Mouse (Mus musculus): ENCODE measurements around the gene Maco1. TPM values are rescaled to one million over a fixed set of nuclear protein-coding genes. Genes with fewer than 3 reads are reported as not detected.
"Not testable (repeated sequence)": the region's sequence is repeated elsewhere in the genome, so short reads cannot be mapped to it uniquely, and the experiment has no call there.

Gene Maco1
- polyA plus RNA-seq, 1 experiment = 14.6 TPM

DNA sequence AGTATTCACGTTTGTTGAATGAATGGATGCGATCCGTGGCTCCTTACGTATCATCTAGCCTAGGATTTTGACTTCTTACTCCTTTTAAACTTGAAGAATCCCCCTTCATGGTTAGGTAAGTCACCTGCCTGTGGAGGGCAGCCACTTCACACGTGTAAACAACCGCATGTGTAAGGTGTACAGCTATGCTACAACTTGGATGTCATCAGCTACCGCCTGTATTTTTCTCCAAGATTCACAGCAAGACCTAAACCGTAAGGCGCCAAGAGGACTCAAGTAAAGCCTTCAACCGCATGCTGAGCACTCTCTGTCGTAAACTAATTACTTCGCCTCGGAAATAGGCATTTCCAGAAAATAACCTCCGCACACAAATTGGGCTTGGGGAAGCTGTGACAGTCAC, 1.3 kb downstream of the Maco1 start:
- H3K36me3 ChIP-seq (ENCODE audit: control insufficient read depth, insufficient read depth) = no peaks in the 10 kb centered on the region
- H3K4me3 ChIP-seq (ENCODE audit: insufficient read depth, poor library complexity, severe bottlenecking) = no peak overlapping the region
- no peak for TF ChIP-seq FOSL1 (IDR thresholded peaks at IDR 0.05; ENCODE audit: insufficient read depth, low read length, poor library complexity, severe bottlenecking)
- TF ChIP-seq CEBPB (IDR thresholded peaks at IDR 0.05; ENCODE audit: low read depth) = no peak
- no peak for TF ChIP-seq MYOD1 (IDR thresholded peaks at IDR 0.05; ENCODE audit: control insufficient read depth, insufficient read length, low read depth)
- no peak for TF ChIP-seq MYOG (IDR thresholded peaks at IDR 0.05; ENCODE audit: control insufficient read depth, extremely low read depth, insufficient read length)
- no peak for TF ChIP-seq CTCF (IDR thresholded peaks at IDR 0.05; ENCODE audit: control insufficient read depth, insufficient read depth, insufficient read length)
- no peak for TF ChIP-seq USF1 (IDR thresholded peaks at IDR 0.05; ENCODE audit: low read depth)
- no peak for TF ChIP-seq MAX (IDR thresholded peaks at IDR 0.05)
- peak overlapping the region; percentile 7 for H3ac ChIP-seq (ENCODE audit: control insufficient read depth, insufficient read length, low read depth)
- no peaks in the 10 kb centered on the region for H3K27me3 ChIP-seq (ENCODE audit: control insufficient read depth, insufficient read depth, insufficient read length)
- H3K79me2 ChIP-seq (ENCODE audit: control insufficient read depth, insufficient read depth) = peaks cover 61% of the 10 kb centered on the region
- peaks cover 38% of the 10 kb centered on the region for H3K79me3 ChIP-seq (ENCODE audit: low read depth)

DNA sequence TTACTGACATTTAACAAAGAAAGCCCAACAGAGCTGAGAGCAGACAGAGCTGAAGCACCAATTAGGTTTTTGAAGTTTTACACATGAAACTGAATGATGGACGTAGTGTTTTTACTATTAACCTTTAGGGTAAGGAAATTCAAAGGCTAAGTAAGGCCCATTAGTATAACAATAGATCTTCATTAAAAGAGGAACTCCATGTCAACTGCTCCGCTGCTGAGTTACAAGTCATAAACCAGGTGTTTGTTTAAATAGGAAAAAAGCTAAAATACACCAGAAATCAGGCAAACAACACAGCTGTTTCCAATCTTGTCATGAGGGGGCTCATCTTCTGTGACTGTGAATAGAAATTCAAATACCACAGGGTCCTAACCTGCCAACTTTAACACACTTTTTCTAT, 1.9 kb downstream of the Maco1 start:
- no peak overlapping the region for H3K4me3 ChIP-seq (ENCODE audit: insufficient read depth, poor library complexity, severe bottlenecking)
- H3K79me3 ChIP-seq (ENCODE audit: low read depth) = peaks cover 38% of the 10 kb centered on the region
- H3K36me3 ChIP-seq (ENCODE audit: control insufficient read depth, insufficient read depth) = no peaks in the 10 kb centered on the region
- peaks cover 67% of the 10 kb centered on the region for H3K79me2 ChIP-seq (ENCODE audit: control insufficient read depth, insufficient read depth)
- H3K27me3 ChIP-seq (ENCODE audit: control insufficient read depth, insufficient read depth, insufficient read length) = no peaks in the 10 kb centered on the region
- no peak for TF ChIP-seq CTCF (IDR thresholded peaks at IDR 0.05; ENCODE audit: control insufficient read depth, insufficient read depth, insufficient read length)
- no peak for TF ChIP-seq USF1 (IDR thresholded peaks at IDR 0.05; ENCODE audit: low read depth)
- no peak for TF ChIP-seq MYOG (IDR thresholded peaks at IDR 0.05; ENCODE audit: control insufficient read depth, extremely low read depth, insufficient read length)
- TF ChIP-seq FOSL1 (IDR thresholded peaks at IDR 0.05; ENCODE audit: insufficient read depth, low read length, poor library complexity, severe bottlenecking) = no peak
- TF ChIP-seq CEBPB (IDR thresholded peaks at IDR 0.05; ENCODE audit: low read depth) = no peak
- no peak for TF ChIP-seq MAX (IDR thresholded peaks at IDR 0.05)
- TF ChIP-seq MYOD1 (IDR thresholded peaks at IDR 0.05; ENCODE audit: control insufficient read depth, insufficient read length, low read depth) = no peak
- H3ac ChIP-seq (ENCODE audit: control insufficient read depth, insufficient read length, low read depth) = no peak overlapping the region

DNA sequence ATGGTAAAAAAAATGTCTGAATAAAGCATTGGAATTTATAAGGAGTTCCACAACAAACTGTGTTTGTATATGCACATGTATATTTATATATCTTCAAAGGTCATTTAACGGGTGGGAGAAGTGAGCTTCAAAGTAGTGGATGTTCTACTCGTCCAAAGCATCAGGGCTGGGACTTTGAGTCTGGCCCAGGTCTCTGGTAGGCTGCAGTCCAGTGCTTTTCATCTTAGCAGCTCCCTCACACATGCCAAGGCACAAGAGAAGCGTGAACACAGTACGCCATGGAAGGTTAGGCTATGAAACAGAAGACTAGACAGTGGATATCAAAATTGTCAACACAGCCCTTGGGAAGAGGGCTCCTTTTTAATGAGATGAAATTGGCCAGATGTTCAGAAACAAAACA, 2.6 kb downstream of the Maco1 start:
- TF ChIP-seq MYOD1 (IDR thresholded peaks at IDR 0.05; ENCODE audit: control insufficient read depth, insufficient read length, low read depth) = no peak
- TF ChIP-seq FOSL1 (IDR thresholded peaks at IDR 0.05; ENCODE audit: insufficient read depth, low read length, poor library complexity, severe bottlenecking) = no peak
- TF ChIP-seq CTCF (IDR thresholded peaks at IDR 0.05; ENCODE audit: control insufficient read depth, insufficient read depth, insufficient read length) = no peak
- TF ChIP-seq CEBPB (IDR thresholded peaks at IDR 0.05; ENCODE audit: low read depth) = no peak
- no peak for TF ChIP-seq MAX (IDR thresholded peaks at IDR 0.05)
- no peak for TF ChIP-seq USF1 (IDR thresholded peaks at IDR 0.05; ENCODE audit: low read depth)
- no peak for TF ChIP-seq MYOG (IDR thresholded peaks at IDR 0.05; ENCODE audit: control insufficient read depth, extremely low read depth, insufficient read length)
- Histone ChIP-seq H3K36me3 (ENCODE audit: control insufficient read depth, insufficient read depth) (no peaks in the 10 kb centered on the region), H3K27me3 (ENCODE audit: control insufficient read depth, insufficient read depth, insufficient read length) (no peaks in the 10 kb centered on the region), H3K79me2 (ENCODE audit: control insufficient read depth, insufficient read depth) (peaks cover 74% of the 10 kb centered on the region), H3K4me3 (ENCODE audit: insufficient read depth, poor library complexity, severe bottlenecking) (no peak overlapping the region), H3K79me3 (ENCODE audit: low read depth) (peaks cover 43% of the 10 kb centered on the region), H3ac (ENCODE audit: control insufficient read depth, insufficient read length, low read depth) (no peak overlapping the region)

DNA sequence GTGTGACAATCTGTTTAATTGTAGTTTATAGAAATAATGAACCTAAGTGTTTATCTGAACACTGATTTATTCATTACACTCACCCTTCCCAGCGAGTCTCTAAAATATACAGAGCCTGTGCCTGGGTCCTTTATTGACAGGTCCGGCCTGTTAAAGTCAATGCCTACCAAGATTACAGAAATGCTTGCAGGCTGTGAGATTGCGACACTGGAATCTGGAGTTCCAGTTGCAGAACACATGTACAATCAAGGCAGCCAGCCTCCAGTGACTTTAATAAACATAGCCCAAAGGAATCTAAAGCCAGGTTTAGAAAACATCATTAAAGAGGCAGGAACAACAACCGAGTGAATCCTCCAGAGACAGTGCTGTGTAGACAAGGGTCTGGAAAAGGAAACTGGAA, 5.6 kb downstream of the Maco1 start:
- peaks cover 96% of the 10 kb centered on the region for H3K79me2 ChIP-seq (ENCODE audit: control insufficient read depth, insufficient read depth)
- no peak overlapping the region for H3ac ChIP-seq (ENCODE audit: control insufficient read depth, insufficient read length, low read depth)
- peaks cover 51% of the 10 kb centered on the region for H3K79me3 ChIP-seq (ENCODE audit: low read depth)
- H3K27me3 ChIP-seq (ENCODE audit: control insufficient read depth, insufficient read depth, insufficient read length) = no peaks in the 10 kb centered on the region
- H3K36me3 ChIP-seq (ENCODE audit: control insufficient read depth, insufficient read depth) = no peaks in the 10 kb centered on the region
- TF ChIP-seq MYOG (IDR thresholded peaks at IDR 0.05; ENCODE audit: control insufficient read depth, extremely low read depth, insufficient read length) = no peak
- no peak for TF ChIP-seq USF1 (IDR thresholded peaks at IDR 0.05; ENCODE audit: low read depth)
- no peak for TF ChIP-seq MAX (IDR thresholded peaks at IDR 0.05)
- no peak for TF ChIP-seq MYOD1 (IDR thresholded peaks at IDR 0.05; ENCODE audit: control insufficient read depth, insufficient read length, low read depth)
- no peak for TF ChIP-seq FOSL1 (IDR thresholded peaks at IDR 0.05; ENCODE audit: insufficient read depth, low read length, poor library complexity, severe bottlenecking)
- TF ChIP-seq CEBPB (IDR thresholded peaks at IDR 0.05; ENCODE audit: low read depth) = no peak
- no peak for TF ChIP-seq CTCF (IDR thresholded peaks at IDR 0.05; ENCODE audit: control insufficient read depth, insufficient read depth, insufficient read length)
- H3K4me3 ChIP-seq (ENCODE audit: insufficient read depth, poor library complexity, severe bottlenecking) = no peak overlapping the region

DNA sequence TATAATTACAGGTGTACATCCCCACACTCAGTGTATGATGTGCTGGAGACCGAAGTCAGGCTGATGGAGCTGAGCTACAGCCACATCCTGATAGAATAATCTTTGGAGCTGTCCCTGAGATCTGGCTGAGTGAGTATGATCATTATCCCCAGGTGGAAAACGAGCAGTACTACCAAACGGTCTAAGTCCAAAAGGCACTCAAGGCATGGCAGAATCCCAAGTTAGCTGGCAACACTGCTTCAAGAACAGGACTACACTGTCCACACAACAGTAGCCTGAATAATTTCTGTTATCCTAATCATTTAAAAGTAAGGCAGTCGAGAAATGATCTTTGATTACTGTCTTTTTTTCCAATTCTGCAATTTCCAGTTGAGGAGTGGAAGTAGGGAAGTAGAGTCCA, 9.6 kb downstream of the Maco1 start:
- Histone ChIP-seq H3K36me3 (ENCODE audit: control insufficient read depth, insufficient read depth) (no peaks in the 10 kb centered on the region), H3K79me2 (ENCODE audit: control insufficient read depth, insufficient read depth) (peaks cover 87% of the 10 kb centered on the region), H3ac (ENCODE audit: control insufficient read depth, insufficient read length, low read depth) (no peak overlapping the region), H3K27me3 (ENCODE audit: control insufficient read depth, insufficient read depth, insufficient read length) (no peaks in the 10 kb centered on the region), H3K4me3 (ENCODE audit: insufficient read depth, poor library complexity, severe bottlenecking) (no peak overlapping the region), H3K79me3 (ENCODE audit: low read depth) (peaks cover 37% of the 10 kb centered on the region)
- TF ChIP-seq USF1 (IDR thresholded peaks at IDR 0.05; ENCODE audit: low read depth) = no peak

DNA sequence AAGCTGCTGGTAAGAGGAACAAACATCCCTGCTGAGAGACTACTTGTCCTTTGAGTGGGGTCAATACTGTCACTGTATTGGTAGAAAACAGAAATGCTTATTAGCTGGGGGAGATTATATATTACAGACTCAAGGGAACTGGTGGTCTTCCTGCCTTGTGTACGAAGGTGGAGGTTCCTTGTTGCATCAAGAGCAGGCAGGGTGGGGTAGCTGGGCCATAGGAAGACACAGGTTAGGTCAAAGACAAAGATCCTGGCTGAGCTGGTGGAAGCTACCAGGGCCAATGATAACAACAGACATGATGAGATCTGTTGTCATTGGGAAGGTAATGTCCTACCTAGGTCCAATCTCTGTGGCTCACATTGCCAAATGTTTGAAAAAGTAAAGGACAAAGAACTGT, 12.9 kb downstream of the Maco1 start:
- TF ChIP-seq MYOD1 (IDR thresholded peaks at IDR 0.05; ENCODE audit: control insufficient read depth, insufficient read length, low read depth) (no peak), CTCF (IDR thresholded peaks at IDR 0.05; ENCODE audit: control insufficient read depth, insufficient read depth, insufficient read length) (no peak), MAX (IDR thresholded peaks at IDR 0.05) (no peak), FOSL1 (IDR thresholded peaks at IDR 0.05; ENCODE audit: insufficient read depth, low read length, poor library complexity, severe bottlenecking) (no peak), CEBPB (IDR thresholded peaks at IDR 0.05; ENCODE audit: low read depth) (no peak), MYOG (IDR thresholded peaks at IDR 0.05; ENCODE audit: control insufficient read depth, extremely low read depth, insufficient read length) (no peak), USF1 (IDR thresholded peaks at IDR 0.05; ENCODE audit: low read depth) (no peak)
- H3ac ChIP-seq (ENCODE audit: control insufficient read depth, insufficient read length, low read depth) = no peak overlapping the region
- no peak overlapping the region for H3K4me3 ChIP-seq (ENCODE audit: insufficient read depth, poor library complexity, severe bottlenecking)
- H3K79me2 ChIP-seq (ENCODE audit: control insufficient read depth, insufficient read depth) = peaks cover 87% of the 10 kb centered on the region
- H3K27me3 ChIP-seq (ENCODE audit: control insufficient read depth, insufficient read depth, insufficient read length) = no peaks in the 10 kb centered on the region
- H3K79me3 ChIP-seq (ENCODE audit: low read depth) = peaks cover 31% of the 10 kb centered on the region
- no peaks in the 10 kb centered on the region for H3K36me3 ChIP-seq (ENCODE audit: control insufficient read depth, insufficient read depth)

DNA sequence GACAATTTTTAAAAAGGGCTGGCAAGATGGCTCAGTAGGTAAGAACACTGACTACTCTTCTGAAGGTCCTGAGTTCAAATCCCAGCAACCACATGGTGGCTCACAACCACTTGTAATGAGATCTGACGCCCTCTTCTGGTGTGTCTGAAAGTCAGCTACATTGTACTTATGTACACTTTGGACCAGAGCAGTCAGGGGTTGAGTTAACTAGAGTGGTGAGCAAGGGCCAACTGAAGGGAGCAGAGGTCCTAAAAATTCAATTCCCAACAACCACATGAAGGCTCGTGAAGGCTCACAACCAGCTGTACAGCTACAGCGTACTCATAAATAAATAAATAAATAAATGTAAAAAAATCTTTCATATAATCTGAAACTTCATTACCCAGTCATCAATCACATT, 14.4 kb downstream of the Maco1 start:
- Histone ChIP-seq H3K79me2 (ENCODE audit: control insufficient read depth, insufficient read depth) (peaks cover 78% of the 10 kb centered on the region), H3K79me3 (ENCODE audit: low read depth) (peaks cover 31% of the 10 kb centered on the region)
- H3K36me3 ChIP-seq (ENCODE audit: control insufficient read depth, insufficient read depth); H3K27me3 ChIP-seq (ENCODE audit: control insufficient read depth, insufficient read depth, insufficient read length); H3ac ChIP-seq (ENCODE audit: control insufficient read depth, insufficient read length, low read depth); H3K4me3 ChIP-seq (ENCODE audit: insufficient read depth, poor library complexity, severe bottlenecking): not testable (repeated sequence)
